Mouse (Mus musculus): ENCODE measurements around the gene Gkn3. TPM values are rescaled to one million over a fixed set of nuclear protein-coding genes. Genes with fewer than 3 reads are reported as not detected.

The Gkn3 gene
- 0.28 TPM in 1 of 2 replicates, not detected in the other for polyA plus RNA-seq (2012; rRNA removed)

GRCm38 (mm10) chr6:87388877-87389276 lies at the start of gene Gkn3:
Gene Gkn3, minus strand, starts transcription at chr6:87388935.
- TF ChIP-seq CTCF (IDR thresholded peaks at IDR 0.05; ENCODE audit: extremely low read depth, insufficient read depth, insufficient read length, insufficient replicate concordance), result no peak
- no peak for TF ChIP-seq POLR2A (IDR thresholded peaks at IDR 0.05; ENCODE audit: low read depth, low read length)
- no peak within 1 kb of the TSS for H3K27ac ChIP-seq (ENCODE audit: insufficient read depth, low read length)
- H3K36me3 ChIP-seq (ENCODE audit: control insufficient read depth, insufficient read depth, low read length), result no peaks in the 10 kb centered on the region
- H3K27me3 ChIP-seq (ENCODE audit: control insufficient read depth, insufficient read depth, low read length), result peaks cover 1% of the 10 kb centered on the region; the same call in 1 of the 2 replicates
- no peaks in the 10 kb centered on the region for H3K4me1 ChIP-seq (ENCODE audit: control insufficient read depth, insufficient read depth, insufficient read length)
- DNase-seq (ENCODE audit: low read depth in 1 of 2, low spot score in 2 of 2), result no peak
- no peak within 1 kb of the TSS for H3K4me3 ChIP-seq (ENCODE audit: extremely low read depth, insufficient read depth, insufficient read length)
- 69% methylated on average over 7 of the region's 7 CpGs for WGBS

- Histone ChIP-seq H3K27me3 (ENCODE audit: control insufficient read depth, insufficient read depth, low read length) (no peaks in the 10 kb centered on the region), H3K36me3 (ENCODE audit: control insufficient read depth, insufficient read depth, low read length) (no peaks in the 10 kb centered on the region), H3K4me1 (ENCODE audit: control insufficient read depth, insufficient read depth, insufficient read length) (no peaks in the 10 kb centered on the region), H3K4me3 (ENCODE audit: extremely low read depth, insufficient read depth, insufficient read length) (no peak overlapping the region), H3K27ac (ENCODE audit: insufficient read depth, low read length) (no peak overlapping the region)
- TF ChIP-seq POLR2A (IDR thresholded peaks at IDR 0.05; ENCODE audit: low read depth, low read length), result no peak
- no peak for TF ChIP-seq CTCF (IDR thresholded peaks at IDR 0.05; ENCODE audit: extremely low read depth, insufficient read depth, insufficient read length, insufficient replicate concordance)
- no peak for DNase-seq (ENCODE audit: low read depth in 1 of 2, low spot score in 2 of 2)
- WGBS, result 22% methylated on average over 8 of the region's 8 CpGs
Measured at GRCm38 (mm10) chr6:87436745-87437144, 48.0 kb upstream of the Gkn3 start.

GRCm38 (mm10) chr6:87435791-87436190 lies 47.1 kb upstream of the Gkn3 start:
- no peaks in the 10 kb centered on the region for H3K4me1 ChIP-seq (ENCODE audit: control insufficient read depth, insufficient read depth, insufficient read length)
- no peak for DNase-seq (ENCODE audit: low read depth in 1 of 2, low spot score in 2 of 2)
- H3K36me3 ChIP-seq (ENCODE audit: control insufficient read depth, insufficient read depth, low read length), result no peaks in the 10 kb centered on the region
- H3K4me3 ChIP-seq (ENCODE audit: extremely low read depth, insufficient read depth, insufficient read length), result no peak overlapping the region
- 95% methylated on average over 3 of the region's 3 CpGs for WGBS
- TF ChIP-seq POLR2A (IDR thresholded peaks at IDR 0.05; ENCODE audit: low read depth, low read length) (no peak), CTCF (IDR thresholded peaks at IDR 0.05; ENCODE audit: extremely low read depth, insufficient read depth, insufficient read length, insufficient replicate concordance) (no peak)
- H3K27me3 ChIP-seq (ENCODE audit: control insufficient read depth, insufficient read depth, low read length), result no peaks in the 10 kb centered on the region
- H3K27ac ChIP-seq (ENCODE audit: insufficient read depth, low read length), result no peak overlapping the region

GRCm38 (mm10) chr6:87428487-87429044 lies 39.8 kb upstream of the Gkn3 start, which contains the start of gene Bmp10:
Gene Bmp10, plus strand, starts transcription at chr6:87428994.
- H3K36me3 ChIP-seq (ENCODE audit: control insufficient read depth, insufficient read depth, low read length), result no peaks in the 10 kb centered on the region
- H3K4me1 ChIP-seq (ENCODE audit: control insufficient read depth, insufficient read depth, insufficient read length), result no peaks in the 10 kb centered on the region
- no peak for DNase-seq (ENCODE audit: low read depth in 1 of 2, low spot score in 2 of 2)
- H3K27me3 ChIP-seq (ENCODE audit: control insufficient read depth, insufficient read depth, low read length), result no peaks in the 10 kb centered on the region
- no peak within 1 kb of the TSS for H3K4me3 ChIP-seq (ENCODE audit: extremely low read depth, insufficient read depth, insufficient read length)
- TF ChIP-seq POLR2A (IDR thresholded peaks at IDR 0.05; ENCODE audit: low read depth, low read length), result no peak
- no peak for TF ChIP-seq CTCF (IDR thresholded peaks at IDR 0.05; ENCODE audit: extremely low read depth, insufficient read depth, insufficient read length, insufficient replicate concordance)
- no peak within 1 kb of the TSS for H3K27ac ChIP-seq (ENCODE audit: insufficient read depth, low read length)
- WGBS, result 86% methylated on average over 7 of the region's 7 CpGs

GRCm38 (mm10) chr6:87427616-87428015 lies 38.9 kb upstream of the Gkn3 start:
- Histone ChIP-seq H3K36me3 (ENCODE audit: control insufficient read depth, insufficient read depth, low read length) (no peaks in the 10 kb centered on the region), H3K27ac (ENCODE audit: insufficient read depth, low read length) (no peak overlapping the region), H3K27me3 (ENCODE audit: control insufficient read depth, insufficient read depth, low read length) (no peaks in the 10 kb centered on the region), H3K4me1 (ENCODE audit: control insufficient read depth, insufficient read depth, insufficient read length) (no peaks in the 10 kb centered on the region), H3K4me3 (ENCODE audit: extremely low read depth, insufficient read depth, insufficient read length) (no peak overlapping the region)
- no peak for DNase-seq (ENCODE audit: low read depth in 1 of 2, low spot score in 2 of 2)
- 92% methylated on average over 8 of the region's 8 CpGs for WGBS
- TF ChIP-seq POLR2A (IDR thresholded peaks at IDR 0.05; ENCODE audit: low read depth, low read length), result no peak
- no peak for TF ChIP-seq CTCF (IDR thresholded peaks at IDR 0.05; ENCODE audit: extremely low read depth, insufficient read depth, insufficient read length, insufficient replicate concordance)

GRCm38 (mm10) chr6:87426954-87427353 lies 38.2 kb upstream of the Gkn3 start:
- TF ChIP-seq POLR2A (IDR thresholded peaks at IDR 0.05; ENCODE audit: low read depth, low read length), result no peak
- no peak for TF ChIP-seq CTCF (IDR thresholded peaks at IDR 0.05; ENCODE audit: extremely low read depth, insufficient read depth, insufficient read length, insufficient replicate concordance)
- 86% methylated on average over 5 of the region's 5 CpGs for WGBS
- H3K4me3 ChIP-seq (ENCODE audit: extremely low read depth, insufficient read depth, insufficient read length), result no peak overlapping the region
- no peaks in the 10 kb centered on the region for H3K27me3 ChIP-seq (ENCODE audit: control insufficient read depth, insufficient read depth, low read length)
- H3K36me3 ChIP-seq (ENCODE audit: control insufficient read depth, insufficient read depth, low read length), result no peaks in the 10 kb centered on the region
- H3K4me1 ChIP-seq (ENCODE audit: control insufficient read depth, insufficient read depth, insufficient read length), result no peaks in the 10 kb centered on the region
- no peak for DNase-seq (ENCODE audit: low read depth in 1 of 2, low spot score in 2 of 2)
- no peak overlapping the region for H3K27ac ChIP-seq (ENCODE audit: insufficient read depth, low read length)

- H3K27me3 ChIP-seq (ENCODE audit: control insufficient read depth, insufficient read depth, low read length), result no peaks in the 10 kb centered on the region
- H3K27ac ChIP-seq (ENCODE audit: insufficient read depth, low read length), result no peak overlapping the region
- TF ChIP-seq CTCF (IDR thresholded peaks at IDR 0.05; ENCODE audit: extremely low read depth, insufficient read depth, insufficient read length, insufficient replicate concordance) (no peak), POLR2A (IDR thresholded peaks at IDR 0.05; ENCODE audit: low read depth, low read length) (no peak)
- WGBS, result 56% methylated on average over 19 of the region's 19 CpGs
- no peak overlapping the region for H3K4me3 ChIP-seq (ENCODE audit: extremely low read depth, insufficient read depth, insufficient read length)
- no peaks in the 10 kb centered on the region for H3K4me1 ChIP-seq (ENCODE audit: control insufficient read depth, insufficient read depth, insufficient read length)
- DNase-seq (ENCODE audit: low read depth in 1 of 2, low spot score in 2 of 2), result no peak
- no peaks in the 10 kb centered on the region for H3K36me3 ChIP-seq (ENCODE audit: control insufficient read depth, insufficient read depth, low read length)
Measured at GRCm38 (mm10) chr6:87424037-87424816, 35.5 kb upstream of the Gkn3 start.

Data from spleen, adult 2 months (tissue).